13 mouse cellular contexts compared by ENCODE assay signal in genomic region chr12:25124431-25125238, GRCm38 (mm10). TPM values are rescaled to one million over a fixed set of nuclear protein-coding genes. Genes with fewer than 3 reads are reported as not detected.
DNase-seq lines count a peak whose midpoint lies in the region; ATAC-seq and TF ChIP-seq lines count a peak whose summit lies in the region.
"Had no signal": no experiment of that assay in that cellular context is flagged by ENCODE, and none has a peak within 500 bp of the region (broad histone marks: within the 10 kb centered on the region; RNA-seq: fewer than 3 reads in every experiment).

No protein-coding gene starts in this region.

- no peaks in the 10 kb centered on the region for H3K9me3 ChIP-seq in ES-Bruce4 (replicated peaks; ENCODE audit: control insufficient read depth, insufficient read depth, low read length, poor library complexity, severe bottlenecking)
- H3K9me3 ChIP-seq in midbrain, embryonic 11.5 days (ENCODE audit: control insufficient read depth, low read length) = no peaks in the 10 kb centered on the region

- no peak for TF ChIP-seq CTCF in ES-Bruce4 (IDR thresholded peaks at IDR 0.05; ENCODE audit: low read depth, low read length)

- peak; percentile 85 for TF ChIP-seq EP300 in ES-Bruce4 (IDR thresholded peaks at IDR 0.05; ENCODE audit: insufficient read depth, low read depth, low read length)

- H3K4me2 ChIP-seq in midbrain, embryonic 11.5 days = peak overlapping the region; percentile 37; the same call in 1 of the 2 replicates

- TF ChIP-seq POLR2A in ES-Bruce4 (IDR thresholded peaks at IDR 0.05; ENCODE audit: insufficient read depth, low read length) = no peak

- DNase-seq in embryo, embryonic 10 days (ENCODE audit: low spot score) = peak; percentile 86
- DNase-seq in forelimb bud, embryonic 11.5 days (ENCODE audit: low read depth, low spot score) = peak; percentile 48
- peak; percentile 97 for DNase-seq in midbrain, embryonic 11.5 days (ENCODE audit: low spot score, missing footprints)
- no peak for DNase-seq in lung, postnatal 36 days
- no peak for DNase-seq in layer of hippocampus, postnatal 25 days (ENCODE audit: extremely low spot score in 1 of 2, low spot score in 1 of 2)
- no peak for DNase-seq in frontal cortex, postnatal 14 days (ENCODE audit: low spot score in 2 of 2)
- no peak for DNase-seq in kidney, postnatal 36 days
- DNase-seq: right cerebral cortex, postnatal 25 days; thymus, postnatal 36 days had no signal

- WGBS in midbrain, embryonic 11.5 days = 2% methylated on average over 19 of the region's 19 CpGs

- no peak overlapping the region for H3K4me3 ChIP-seq in ES-Bruce4 (ENCODE audit: low read depth, low read length)
- peak overlapping the region; percentile 11; the same call in 1 of the 2 replicates for H3K4me3 ChIP-seq in midbrain, embryonic 11.5 days (ENCODE audit: low read depth, low read length)
- H3K4me3 ChIP-seq: erythroblast, embryonic 14.5 days; left cerebral cortex, adult 2 months; megakaryocyte, embryonic 14.5 days had no signal

- no peaks in the 10 kb centered on the region for H3K36me3 ChIP-seq in ES-Bruce4 (ENCODE audit: control insufficient read depth, insufficient read depth, low read length, poor library complexity, severe bottlenecking)
- no peaks in the 10 kb centered on the region for H3K36me3 ChIP-seq in midbrain, embryonic 11.5 days (ENCODE audit: control insufficient read depth, insufficient read depth, low read length)

- peaks cover 7% of the 10 kb centered on the region for H3K4me1 ChIP-seq in ES-Bruce4 (ENCODE audit: control insufficient read depth, insufficient read depth, low read length)
- H3K4me1 ChIP-seq in midbrain, embryonic 11.5 days (ENCODE audit: control insufficient read depth, insufficient read depth, low read length) = peaks cover 44% of the 10 kb centered on the region

- peak overlapping the region; percentile 50 for H3K9ac ChIP-seq in ES-Bruce4 (ENCODE audit: low read depth, poor library complexity, severe bottlenecking)
- H3K9ac ChIP-seq in midbrain, embryonic 11.5 days (ENCODE audit: low read length) = peak overlapping the region; percentile 57; the same call in 1 of the 2 replicates

- H3K27me3 ChIP-seq in ES-Bruce4 (ENCODE audit: control insufficient read depth, insufficient read depth, low read length, poor library complexity, severe bottlenecking) = no peaks in the 10 kb centered on the region
- H3K27me3 ChIP-seq in midbrain, embryonic 11.5 days (ENCODE audit: control insufficient read depth, insufficient read depth, low read length) = no peaks in the 10 kb centered on the region

- peak overlapping the region; percentile 55 for H3K27ac ChIP-seq in ES-Bruce4 (ENCODE audit: insufficient read depth, low read length)
- peak overlapping the region; percentile 93 for H3K27ac ChIP-seq in midbrain, embryonic 11.5 days (ENCODE audit: low read depth, low read length)
- H3K27ac ChIP-seq: left cerebral cortex, adult 2 months had no signal

- ATAC-seq in midbrain, embryonic 11.5 days (ENCODE audit: low FRiP score) = peak; percentile 95

RNA-seq across cellular contexts. Expression of gene Id2, which starts 27.7 kb away (rescaled TPM):
- polyA plus RNA-seq in ES-Bruce4 (2011; ENCODE audit: insufficient read depth, insufficient read length, low read depth, missing spikeins) = 66.7 and 67.0 TPM in 2 replicates
- polyA plus RNA-seq in midbrain, embryonic 11.5 days (2014; fragmentation: Nextera tagmentation; extraction: Ambion mirVana) = 359 and 385 TPM in 2 replicates
- total RNA-seq in layer of hippocampus, postnatal 25 days (2021) = 100 to 1,000 TPM in 1 of 2 experiments, 10 to 100 TPM in 1; 91.6 to 124 TPM
- polyA plus RNA-seq: erythroblast, embryonic 14.5 days had no signal

Comparison
In these comparisons a context has a peak if more than half of its experiments do, and no peak if none do; other contexts are left out.
1. DNase-seq: peak in embryo, embryonic 10 days (single experiment), forelimb bud, embryonic 11.5 days (single experiment) and midbrain, embryonic 11.5 days (single experiment); none in lung, postnatal 36 days (single experiment), layer of hippocampus, postnatal 25 days (0 of 2), frontal cortex, postnatal 14 days (0 of 2) and kidney, postnatal 36 days (0 of 2).